Mouse (Mus musculus): ENCODE measurements around the gene Dnlz. TPM values are rescaled to one million over a fixed set of nuclear protein-coding genes. Genes with fewer than 3 reads are reported as not detected.
"Not testable (repeated sequence)": the region's sequence is repeated elsewhere in the genome, so short reads cannot be mapped to it uniquely, and the experiment has no call there.

Dnlz gene
- 10 to 100 TPM; 22.2 to 22.9 TPM for total RNA-seq (2021)
- long read RNA-seq, experiment 1, transcript Dnlz-201 (3 exons, 2,916 nt): major isoform, 65 of 125 reads
- long read RNA-seq, experiment 1, transcript Dnlz-202 (2 exons, 2,766 nt): minor isoform, 17 of 125 reads
- long read RNA-seq, experiment 1, partial matches to known transcripts: 2 of 125 reads
- long read RNA-seq, experiment 1, other reads (novel, unspliced or antisense): 41 of 125 reads
- long read RNA-seq, experiment 2, transcript Dnlz-201 (3 exons, 2,916 nt): major isoform, 38 of 64 reads
- long read RNA-seq, experiment 2, transcript Dnlz-202 (2 exons, 2,766 nt): minor isoform, 7 of 64 reads
- long read RNA-seq, experiment 2, partial matches to known transcripts: 1 of 64 reads
- long read RNA-seq, experiment 2, other reads (novel, unspliced or antisense): 18 of 64 reads

DNA sequence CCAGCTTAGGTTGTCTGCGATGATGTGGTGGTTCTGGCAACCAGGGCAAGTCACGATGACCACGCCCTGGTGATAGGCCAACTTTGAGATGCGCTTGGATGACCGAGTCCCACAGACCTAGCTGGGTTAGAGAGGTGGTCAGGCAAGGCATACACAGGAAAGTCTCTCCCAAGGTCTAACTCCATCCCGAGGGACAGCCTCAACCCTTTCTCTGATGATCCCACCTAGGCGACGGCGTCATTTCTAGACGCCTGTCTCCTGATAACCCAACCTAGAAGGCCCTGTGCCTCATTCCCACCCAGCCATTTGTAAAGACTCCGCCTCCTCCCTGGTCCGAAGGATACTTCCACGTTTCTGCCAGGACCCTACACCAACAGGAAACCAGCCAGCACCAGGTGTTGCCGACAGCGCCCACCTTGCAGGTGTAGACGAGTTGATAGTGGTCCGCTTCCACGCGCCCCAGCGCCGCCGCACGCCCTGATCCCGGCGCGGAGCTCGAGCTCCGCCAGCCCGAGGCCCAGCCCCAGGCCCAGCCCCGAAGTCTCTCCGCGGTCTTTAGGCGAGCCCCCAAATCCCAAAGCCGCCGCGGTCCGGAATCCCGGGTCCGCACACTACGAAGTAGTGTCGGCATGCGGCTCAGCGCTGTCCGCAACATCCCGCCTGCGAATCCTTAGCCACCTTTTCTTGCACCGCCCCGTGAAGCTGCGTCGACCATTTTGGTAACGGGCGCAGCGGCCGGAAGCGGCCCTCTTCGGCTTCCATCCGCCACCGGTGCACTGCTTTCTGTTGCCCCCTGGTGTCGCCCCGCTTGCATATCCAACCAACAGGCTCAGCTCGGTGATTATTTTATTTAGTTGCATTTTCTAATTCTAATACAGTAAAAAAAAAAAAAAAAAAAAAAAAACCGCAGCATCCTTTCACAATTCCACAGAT is at the start of gene Dnlz:
TSS of gene Dnlz (minus strand) at position 753 of the 933 bp plus-strand sequence.
- peak; percentile 95 to 96 for DNase-seq

DNA sequence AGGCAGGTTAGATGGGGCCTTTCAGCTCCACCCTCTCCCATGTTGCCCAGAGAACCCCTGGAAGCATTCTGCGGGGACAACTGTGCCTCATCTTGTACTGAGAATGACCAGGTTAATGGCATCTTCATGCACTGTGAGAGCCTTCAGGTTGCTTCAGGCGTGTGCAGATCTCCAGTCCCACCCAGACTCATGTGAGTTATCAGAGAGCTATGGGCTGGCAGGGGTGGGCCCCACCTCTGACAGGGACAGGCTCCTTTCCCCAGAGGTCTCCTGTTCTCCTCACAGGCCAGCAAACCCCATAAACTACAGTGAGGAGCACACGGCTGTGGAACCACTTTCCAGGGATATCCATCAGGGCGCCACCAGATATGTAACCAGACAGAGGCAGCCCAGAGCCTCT is 49.1 kb upstream of the Dnlz start:
- no peak for DNase-seq

DNA sequence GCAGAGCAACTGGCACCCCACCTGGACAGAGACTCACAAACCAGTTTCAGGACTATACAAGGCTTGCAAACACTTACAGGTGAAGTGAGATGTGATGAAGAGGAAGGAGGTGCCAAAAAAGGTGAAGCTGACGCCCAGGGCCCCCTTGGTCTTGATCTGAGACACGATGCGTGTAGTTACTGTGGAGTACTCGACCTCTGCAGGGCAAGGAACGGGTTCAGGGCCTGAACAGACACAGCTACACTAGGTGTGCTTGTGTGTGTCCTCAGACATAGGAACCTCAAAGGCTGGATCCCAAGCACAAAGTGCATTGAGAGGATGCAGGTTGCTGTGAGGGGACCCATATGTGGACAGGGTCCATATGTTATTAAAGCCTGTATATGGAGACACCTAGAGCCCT is 48.4 kb upstream of the Dnlz start:
- no peak for DNase-seq

DNA sequence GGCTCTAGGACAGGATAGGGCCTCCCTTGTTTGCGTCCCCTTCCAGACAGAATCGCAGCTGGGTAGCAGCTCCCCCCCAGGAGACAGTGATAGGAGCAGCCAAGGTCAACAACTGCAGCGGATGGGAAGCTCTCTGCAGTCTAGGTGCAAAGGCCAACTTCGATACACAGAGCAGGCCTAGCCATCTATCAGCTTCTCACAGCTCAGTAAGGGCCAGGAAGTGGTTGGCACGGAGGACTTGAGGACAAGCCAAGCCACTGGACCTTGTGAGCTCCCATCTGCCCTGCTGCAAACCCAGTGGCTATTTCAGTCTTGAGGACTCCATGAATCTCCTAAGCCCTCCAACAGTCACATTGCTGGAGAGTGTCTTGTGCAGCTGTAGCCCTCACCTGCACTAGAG is 47.7 kb upstream of the Dnlz start:
- no peak for DNase-seq

DNA sequence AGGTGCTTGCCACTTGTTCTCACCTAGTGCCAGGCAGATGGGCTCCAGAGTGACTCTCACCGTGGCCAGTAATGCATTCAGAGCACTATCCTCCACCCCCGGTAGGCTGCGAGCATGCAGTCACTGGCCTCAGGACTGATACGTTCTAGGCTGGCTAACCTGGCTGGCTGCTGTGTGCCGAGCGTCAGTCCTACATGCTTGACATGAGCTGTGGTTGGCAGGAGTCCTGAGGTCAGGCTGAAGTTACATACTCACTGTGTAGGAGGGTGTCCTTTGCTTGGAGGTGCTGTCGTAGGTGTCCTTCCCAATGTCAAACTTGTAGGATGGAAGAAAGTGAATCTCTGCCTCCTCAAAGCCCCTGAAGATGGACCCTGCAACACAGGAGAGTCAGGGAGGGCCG is 47.1 kb upstream of the Dnlz start:
- DNase-seq: no peak

DNA sequence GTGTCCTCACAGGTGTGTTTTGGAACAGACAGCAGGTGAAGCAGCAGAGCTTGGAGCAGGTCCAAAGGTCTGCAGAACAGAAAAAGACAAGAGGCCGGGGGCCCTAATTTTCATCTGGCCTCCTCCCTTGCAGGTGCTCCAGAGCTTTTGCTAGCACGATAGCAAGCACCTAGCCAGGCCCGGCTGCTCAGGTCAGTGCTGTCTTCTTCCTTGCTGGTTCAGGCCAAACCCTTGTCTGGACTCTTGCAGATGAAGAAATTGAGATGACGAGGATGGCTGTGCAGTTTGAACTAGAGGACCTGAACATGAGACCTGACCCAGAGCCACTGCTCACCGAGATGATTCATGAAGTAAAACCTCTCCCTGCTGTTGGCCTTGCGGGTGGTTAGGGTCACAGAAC is 39.7 kb upstream of the Dnlz start:
- no peak for DNase-seq

DNA sequence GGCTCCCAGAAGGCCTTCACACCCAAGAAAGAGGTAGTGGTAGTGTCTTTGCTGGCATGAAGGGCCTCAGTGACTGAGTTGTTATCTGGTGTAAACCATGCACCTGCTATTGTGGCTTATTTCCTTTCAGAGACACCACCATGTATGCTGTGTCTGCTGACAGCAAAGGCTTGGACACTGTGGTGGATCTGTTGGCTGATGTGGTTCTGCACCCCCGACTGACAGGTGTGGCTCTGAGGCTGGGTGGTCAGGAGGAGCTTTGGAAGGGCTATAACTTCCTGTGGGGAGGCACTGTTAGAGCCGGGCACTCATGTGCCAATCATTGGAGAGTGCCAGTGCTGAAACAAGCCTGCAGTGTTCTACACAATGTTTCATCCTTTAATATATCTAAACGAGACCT is 39.0 kb upstream of the Dnlz start:
- DNase-seq: no peak

DNA sequence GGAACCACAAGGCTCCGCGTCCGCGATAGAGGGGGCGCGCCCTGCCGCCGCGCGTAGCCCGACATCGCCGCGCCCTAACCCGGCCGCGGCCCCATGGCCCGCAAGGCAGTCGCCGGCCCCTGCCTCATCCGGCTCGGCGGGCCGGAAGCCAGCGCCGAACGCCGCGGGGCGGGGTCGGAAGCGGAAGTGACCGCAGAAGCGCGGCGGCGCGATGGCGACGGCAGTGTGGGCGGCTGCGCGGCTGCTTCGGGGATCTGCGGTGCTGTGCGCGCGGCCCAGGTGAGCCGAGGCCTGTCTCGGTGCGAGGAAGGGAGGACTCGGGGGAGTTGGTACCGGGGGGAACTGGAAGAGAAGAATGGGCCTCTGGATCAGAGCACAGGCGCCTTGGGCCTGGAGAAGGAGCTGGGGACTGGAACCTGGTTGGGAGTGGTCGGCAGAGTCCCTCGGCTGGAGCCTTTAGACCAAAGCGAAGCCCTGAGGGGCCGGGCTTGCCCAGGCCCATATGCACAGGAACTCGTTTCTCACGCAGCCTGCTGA is 37.3 kb upstream of the Dnlz start, which contains the start of the genes Entr1 and Pmpca:
TSS of gene Entr1 (minus strand) at position 163 of the 537 bp plus-strand sequence.
TSS of gene Pmpca (plus strand) at position 186 of the 537 bp plus-strand sequence.
- peak; percentile 90 to 93 for DNase-seq

DNA sequence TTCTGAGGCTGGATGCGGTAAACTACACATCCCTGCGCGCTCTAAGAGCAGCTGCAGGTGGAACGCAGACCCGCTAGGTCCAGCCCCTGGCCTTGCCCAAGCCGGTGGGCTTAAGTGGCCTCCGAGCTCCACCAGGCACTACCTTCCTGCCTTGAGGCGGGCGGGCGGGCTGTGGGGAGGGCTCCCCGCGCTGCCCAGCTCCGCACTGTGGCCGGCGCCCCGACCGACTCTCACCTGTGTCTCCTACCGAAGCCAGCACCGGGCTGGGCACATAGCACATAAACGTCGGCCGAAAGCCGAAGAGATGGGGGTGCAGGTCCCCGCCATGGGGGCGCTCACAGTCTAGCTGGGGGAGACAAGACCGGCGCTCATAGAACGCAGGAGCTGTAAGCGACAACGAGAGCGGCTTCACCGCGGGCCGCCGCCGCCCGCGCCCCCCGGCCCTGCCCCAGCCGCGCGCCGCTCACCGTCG is 36.8 kb upstream of the Dnlz start:
- DNase-seq: peak; percentile 24 to 53

DNA sequence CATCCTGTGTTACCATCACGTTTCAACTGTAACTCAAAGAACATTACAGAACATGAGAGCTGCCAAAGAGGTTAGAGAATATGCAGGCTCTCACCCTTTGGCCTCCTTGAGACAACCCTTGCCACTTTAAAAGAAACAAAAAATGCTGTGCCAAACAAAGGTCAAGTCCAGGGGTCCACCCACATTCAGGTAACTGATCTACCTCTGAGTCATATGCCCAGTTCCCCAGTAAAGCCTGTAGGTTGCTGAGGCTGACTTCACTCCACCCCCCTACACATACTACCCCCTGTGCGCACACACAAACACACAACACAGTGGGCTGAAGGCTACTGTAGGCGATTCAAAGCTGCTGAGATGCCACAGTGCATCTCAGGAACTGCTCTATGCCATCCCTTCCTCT is 35.8 kb upstream of the Dnlz start:
- no peak for DNase-seq

DNA sequence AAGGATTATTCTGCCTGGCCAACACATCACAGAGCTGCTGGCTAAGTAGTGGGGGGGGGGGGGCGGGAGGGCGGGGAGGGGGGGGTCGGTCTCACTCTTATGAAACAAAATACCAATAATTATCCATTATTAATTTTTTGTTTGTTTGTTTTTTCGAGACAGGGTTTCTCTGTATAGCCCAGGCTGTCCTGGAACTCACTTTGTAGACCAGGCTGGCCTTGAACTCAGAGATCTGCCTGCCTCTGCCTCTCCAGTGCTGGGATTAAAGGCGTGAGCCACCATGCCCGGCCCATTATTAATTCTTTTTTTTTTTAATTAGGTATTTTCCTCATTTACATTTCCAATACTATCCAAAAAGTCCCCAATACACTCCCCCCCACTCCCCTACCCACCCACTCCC is 29.0 kb upstream of the Dnlz start:
- not testable (repeated sequence) for DNase-seq

DNA sequence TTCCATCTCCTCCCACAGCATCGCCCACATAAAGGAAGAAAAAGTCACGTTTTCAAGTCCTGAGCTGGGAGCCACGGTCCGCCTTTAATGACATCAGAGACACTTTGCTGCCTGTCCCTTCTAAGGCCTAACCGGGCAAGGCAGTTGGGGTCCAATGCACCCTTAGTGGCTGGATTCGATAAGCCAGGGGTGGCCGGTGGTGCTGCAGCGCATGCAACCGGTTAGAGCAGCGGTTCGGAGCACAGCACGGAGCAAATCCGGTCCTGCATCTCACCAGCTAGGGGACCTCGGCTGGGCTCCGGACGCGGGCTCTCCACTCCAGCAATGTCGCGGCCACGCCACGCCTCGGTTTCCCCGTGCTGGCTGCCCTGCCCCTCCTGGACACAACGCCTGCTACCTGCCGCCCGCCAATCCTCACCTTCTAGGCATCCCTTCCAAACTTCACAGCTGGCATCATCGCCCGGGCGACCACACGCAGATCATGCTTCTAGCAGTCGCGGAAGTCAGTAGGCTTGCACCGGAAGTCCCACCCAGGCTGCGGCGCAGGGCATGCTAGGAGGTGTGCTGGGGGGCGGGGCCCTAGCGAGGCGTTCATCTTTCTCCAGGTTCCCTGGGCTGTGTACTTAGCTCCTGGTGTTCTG is 28.3 kb upstream of the Dnlz start, which contains the start of gene Snapc4:
TSS of gene Snapc4 (minus strand) at position 523 of the 641 bp plus-strand sequence.
- DNase-seq: peak; percentile 92 to 94

DNA sequence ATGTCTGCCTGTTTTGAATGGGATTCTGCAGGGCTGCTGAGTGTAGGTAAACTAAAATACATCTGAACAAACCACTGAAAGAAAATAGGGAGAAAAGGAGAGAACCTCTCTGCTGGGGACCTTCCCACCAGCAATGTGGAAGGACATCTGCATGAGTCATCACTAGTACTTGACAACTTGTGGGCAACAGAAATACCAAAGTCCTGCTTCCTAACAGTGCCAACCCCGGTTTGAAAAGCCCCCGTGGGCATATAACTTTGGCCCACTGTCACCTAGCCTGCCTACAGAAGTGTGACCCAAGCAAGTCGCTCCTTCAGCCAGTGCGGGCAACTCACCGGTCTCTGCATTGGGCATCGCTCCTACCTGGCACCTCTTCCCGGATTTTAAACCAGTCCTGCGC is 20.5 kb upstream of the Dnlz start:
- DNase-seq: no peak

DNA sequence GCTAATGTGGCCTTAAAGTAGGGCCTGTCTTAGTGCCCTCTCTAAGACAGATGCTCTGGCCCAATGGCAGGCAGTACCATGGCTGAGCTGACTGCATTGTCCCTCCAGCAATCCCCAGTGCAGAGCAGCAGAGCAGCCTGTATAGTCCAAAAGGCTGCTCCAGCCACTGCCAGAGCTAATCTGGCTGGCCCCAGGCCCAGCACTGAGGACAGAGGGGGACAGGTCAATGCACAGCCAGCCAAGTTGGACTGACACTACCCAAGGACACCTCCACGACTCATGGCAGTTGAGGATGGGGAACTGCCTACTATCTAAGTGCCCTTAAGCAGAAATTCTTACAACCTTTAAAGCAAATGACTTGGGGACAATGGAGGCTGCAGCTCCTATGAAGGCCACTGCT is 16.7 kb upstream of the Dnlz start:
- peak in 1 of 2 experiments; percentile 38 for DNase-seq

DNA sequence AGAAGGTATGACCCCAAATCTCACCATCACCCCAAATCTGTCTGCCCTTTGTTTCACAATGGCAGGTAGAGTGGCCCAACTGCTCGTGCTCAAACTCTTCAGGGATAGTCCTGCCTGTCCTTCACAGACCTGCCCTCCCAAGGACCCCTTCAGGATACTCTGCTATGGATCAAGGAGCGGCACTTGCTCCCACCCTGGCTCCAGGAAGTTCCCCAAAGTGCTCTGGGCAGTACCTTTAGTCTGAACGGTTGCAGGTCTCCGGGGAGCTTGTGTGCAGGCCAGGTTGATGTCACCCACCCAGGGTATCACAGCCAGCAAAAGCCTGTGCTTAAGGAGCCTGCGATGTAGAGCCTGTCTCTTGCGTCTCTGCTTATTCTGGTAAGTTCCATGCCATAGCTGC is 16.0 kb upstream of the Dnlz start:
- no peak for DNase-seq

DNA sequence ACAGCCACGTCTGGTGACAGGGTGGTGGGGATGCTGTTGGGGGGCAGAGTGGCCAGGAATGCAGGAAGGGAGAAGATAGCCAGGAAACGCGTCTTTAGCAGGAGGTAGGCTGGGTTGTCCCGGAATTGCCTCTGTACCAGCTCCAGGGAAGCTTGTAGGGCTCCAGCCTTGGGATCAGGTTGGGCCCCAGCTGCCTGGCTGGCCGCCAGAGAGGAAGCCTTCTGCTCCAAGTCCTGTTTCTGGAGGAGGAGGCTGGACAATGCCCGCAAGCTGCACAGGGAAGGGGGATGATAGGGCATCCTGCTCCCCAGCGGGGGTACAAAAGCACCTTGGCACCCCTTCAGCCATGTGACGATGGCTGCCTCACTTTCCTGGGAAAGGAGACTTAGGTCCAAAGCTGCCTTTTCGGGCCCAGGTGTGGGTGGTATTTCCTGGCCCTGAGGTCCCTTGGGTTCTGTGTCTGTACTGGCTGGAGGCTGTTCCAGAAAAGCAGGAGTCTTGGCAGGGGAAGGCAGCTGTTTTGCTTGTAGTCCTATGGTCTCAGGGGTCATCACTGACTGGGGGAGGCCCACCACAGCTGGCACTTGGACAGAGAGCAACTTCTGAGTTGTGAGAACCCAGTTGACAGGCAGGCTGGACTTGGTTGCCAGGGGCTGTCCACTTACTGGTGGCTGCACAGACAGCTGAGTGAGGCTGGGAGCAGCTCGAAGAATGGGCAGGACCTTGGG is 13.0 kb upstream of the Dnlz start:
- peak; percentile 84 to 88 for DNase-seq

DNA sequence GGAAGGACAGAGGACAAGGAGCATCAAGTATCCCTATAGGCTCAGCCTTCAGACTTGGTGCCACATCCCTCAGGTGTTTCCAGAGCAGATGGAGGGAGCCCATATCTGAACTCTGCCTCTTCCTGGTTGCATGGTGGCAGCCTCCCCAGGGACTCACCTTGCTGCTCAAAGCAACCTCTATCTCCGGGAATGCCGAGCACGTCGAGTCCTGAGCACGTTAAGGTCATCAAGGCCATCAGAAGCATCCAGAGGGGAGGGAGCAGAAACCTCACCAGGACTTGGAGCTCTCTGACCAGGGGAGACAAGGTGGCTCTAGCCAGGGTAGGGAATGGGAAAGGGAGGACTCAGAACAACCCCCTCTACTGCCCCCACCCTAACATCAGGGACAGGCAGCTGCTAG is 11.6 kb upstream of the Dnlz start:
- no peak for DNase-seq

DNA sequence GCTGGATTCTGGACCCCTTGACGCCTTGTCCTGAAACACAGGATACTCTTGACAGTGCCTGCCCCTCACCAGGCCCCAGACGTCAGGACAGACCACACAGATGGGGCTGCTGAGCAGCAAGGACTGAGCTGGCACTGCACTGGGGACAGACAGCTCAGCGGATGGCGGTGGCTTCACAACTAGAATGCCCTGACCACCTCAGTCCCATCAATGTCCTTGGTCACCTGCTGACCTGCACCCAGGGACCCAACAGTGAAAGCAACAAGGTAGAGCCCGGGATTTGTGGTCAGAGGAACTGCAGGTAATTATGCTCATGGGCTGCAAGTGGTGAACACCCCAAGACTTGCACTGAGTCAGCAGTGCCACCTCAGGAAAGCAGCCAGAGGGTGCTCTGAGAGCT is 11.1 kb upstream of the Dnlz start:
- no peak for DNase-seq

DNA sequence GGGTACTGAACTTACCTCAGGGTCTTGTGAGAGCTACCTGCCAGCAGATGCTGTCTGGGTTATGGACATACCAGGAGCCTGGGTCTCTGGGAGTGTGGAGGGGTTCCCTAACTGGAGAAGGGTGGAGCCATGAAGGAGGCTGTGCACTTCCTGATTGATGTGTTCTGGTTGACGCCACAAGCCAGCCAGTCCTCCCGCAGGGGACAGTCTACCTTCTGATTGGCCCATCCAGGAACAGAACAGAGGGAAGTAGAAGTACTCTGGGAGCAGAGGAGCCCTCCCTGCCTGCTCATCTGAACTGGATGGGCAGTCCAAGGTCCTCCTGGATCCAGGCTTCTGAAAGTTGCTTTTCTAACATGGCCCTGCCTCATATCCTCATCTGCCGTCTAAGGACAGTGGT is 8.9 kb upstream of the Dnlz start, which contains the start of gene Card9:
TSS of gene Card9 (minus strand) at position 147 of the 400 bp plus-strand sequence.
- no peak for DNase-seq

DNA sequence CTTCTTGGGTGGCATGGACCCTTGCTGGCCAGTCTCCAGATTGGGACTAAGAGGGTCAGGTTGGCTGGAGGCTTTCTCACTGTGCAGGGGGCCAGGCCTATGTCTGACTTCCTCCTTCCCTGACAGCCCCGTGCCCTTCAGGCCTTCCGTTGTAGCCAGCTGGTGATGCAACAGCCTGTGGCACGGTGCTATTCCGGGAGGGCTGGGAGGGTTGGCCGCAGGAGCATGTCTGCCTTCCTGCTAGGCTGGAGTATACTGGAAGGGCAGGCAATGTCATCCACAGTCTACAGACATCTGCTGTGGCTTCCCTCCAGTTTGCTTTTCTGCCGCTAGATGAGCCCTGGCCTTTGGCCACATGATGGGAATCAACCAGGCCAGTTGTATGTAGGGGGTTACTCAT is 8.1 kb upstream of the Dnlz start:
- peak in 1 of 2 experiments; percentile 39 for DNase-seq

DNA sequence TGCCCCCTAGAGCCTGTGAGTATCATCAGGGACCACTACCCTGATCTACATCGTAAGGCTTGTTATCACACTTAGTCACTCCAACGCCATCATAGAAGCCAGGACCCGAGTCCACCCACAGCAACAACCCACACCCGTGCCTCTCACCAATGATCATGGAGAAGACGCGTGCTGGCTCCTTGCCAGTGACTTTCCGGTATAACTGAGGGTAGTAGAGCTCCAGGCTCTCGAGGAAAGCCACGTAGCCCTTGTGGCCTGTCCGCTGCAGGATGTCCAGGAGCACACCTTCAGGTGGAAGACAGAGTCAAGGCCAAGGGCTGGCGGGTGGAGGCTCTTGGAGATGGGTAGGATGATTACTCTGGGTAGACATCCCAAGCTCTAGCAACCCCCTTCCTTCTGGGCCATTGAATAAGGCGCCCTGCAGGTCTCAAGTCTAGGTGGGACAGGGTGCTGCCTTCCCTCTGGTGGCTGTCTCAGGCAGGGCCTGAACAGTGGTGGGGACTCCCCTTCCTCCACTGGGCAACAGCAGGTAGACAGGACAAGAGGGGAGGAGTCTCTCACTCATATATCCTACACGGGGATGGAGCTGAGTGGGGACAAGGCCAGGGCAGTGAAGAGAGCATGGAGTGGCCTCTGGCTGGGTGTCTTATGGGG is 6.9 kb upstream of the Dnlz start:
- no peak for DNase-seq

Data from adrenal gland, postnatal 36 days (tissue).